Mouse (Mus musculus): Measurements from ENCODE around the gene Gnat1.

The Gnat1 gene

GRCm38 (mm10) chr9:107700114-107700571, 20.6 kb upstream of the Gnat1 start:
- DNase-seq (ENCODE audit: low read depth, low spot score): no peak

- DNase-seq (ENCODE audit: low read depth, low spot score): no peak
These were observed 20.0 kb upstream of the Gnat1 start for GRCm38 (mm10) chr9:107699376-107699980.

- no peak for DNase-seq (ENCODE audit: low read depth, low spot score)
These were observed 19.2 kb upstream of the Gnat1 start for GRCm38 (mm10) chr9:107698611-107699190.

- no peak for DNase-seq (ENCODE audit: low read depth, low spot score)
These were observed 18.5 kb upstream of the Gnat1 start for GRCm38 (mm10) chr9:107697811-107698521.

- no peak for DNase-seq (ENCODE audit: low read depth, low spot score)
These were observed 17.5 kb upstream of the Gnat1 start for GRCm38 (mm10) chr9:107696845-107697610.

- no peak for DNase-seq (ENCODE audit: low read depth, low spot score)
These were observed 16.6 kb upstream of the Gnat1 start for GRCm38 (mm10) chr9:107696106-107696479.

- DNase-seq (ENCODE audit: low read depth, low spot score): no peak
These were observed 16.1 kb upstream of the Gnat1 start for GRCm38 (mm10) chr9:107695441-107696105.

GRCm38 (mm10) chr9:107694627-107695026, 15.1 kb upstream of the Gnat1 start:
- DNase-seq (ENCODE audit: low read depth, low spot score): no peak

GRCm38 (mm10) chr9:107693433-107693987, 14.0 kb upstream of the Gnat1 start:
- DNase-seq (ENCODE audit: low read depth, low spot score): no peak

GRCm38 (mm10) chr9:107692785-107693184, 13.3 kb upstream of the Gnat1 start:
- no peak for DNase-seq (ENCODE audit: low read depth, low spot score)

- no peak for DNase-seq (ENCODE audit: low read depth, low spot score)
These were observed 10.9 kb upstream of the Gnat1 start for GRCm38 (mm10) chr9:107690391-107690790.

GRCm38 (mm10) chr9:107688939-107689338, 9.4 kb upstream of the Gnat1 start:
- DNase-seq (ENCODE audit: low read depth, low spot score): no peak

- DNase-seq (ENCODE audit: low read depth, low spot score): no peak
These were observed 8.9 kb upstream of the Gnat1 start for GRCm38 (mm10) chr9:107688415-107688814.

GRCm38 (mm10) chr9:107685231-107685981, 5.9 kb upstream of the Gnat1 start:
- DNase-seq (ENCODE audit: low read depth, low spot score): no peak

- no peak for DNase-seq (ENCODE audit: low read depth, low spot score)
These were observed 2.9 kb upstream of the Gnat1 start for GRCm38 (mm10) chr9:107682405-107682804.

- DNase-seq (ENCODE audit: low read depth, low spot score): no peak
These were observed 651 bp downstream of the Gnat1 start for GRCm38 (mm10) chr9:107678861-107679260.

- DNase-seq (ENCODE audit: low read depth, low spot score): peak; percentile 63
These were observed 1.5 kb downstream of the Gnat1 start for GRCm38 (mm10) chr9:107677819-107678526.

- DNase-seq (ENCODE audit: low read depth, low spot score): peak; percentile 24
These were observed 2.3 kb downstream of the Gnat1 start for GRCm38 (mm10) chr9:107677091-107677784.

GRCm38 (mm10) chr9:107676302-107676701, 3.2 kb downstream of the Gnat1 start:
- DNase-seq (ENCODE audit: low read depth, low spot score): no peak
